Mouse (Mus musculus) embryonic fibroblast, embryonic 13.5 days (primary cell): Measurements from ENCODE around the gene Cdc42se1. TPM values are rescaled to one million over a fixed set of nuclear protein-coding genes. Genes with fewer than 3 reads are reported as not detected.
A peak's percentile ranks its signal among the peaks of the same experiment; 100 is the strongest.

ENCODE experiments used
- H3K27ac ChIP-seq: 2 replicates; pipeline ENCODE4 v1.5.1; 2012; ENCODE audit warnings: low read length, control low read depth, inconsistent platforms; ENCODE audit not compliant: insufficient read depth
- H3K4me1 ChIP-seq: 2 replicates; pipeline ENCODE4 v1.6.1; 2011; ENCODE audit warnings: low read length; ENCODE audit not compliant: control insufficient read depth, insufficient read depth
- H3K4me3 ChIP-seq: 2 replicates; pipeline ENCODE4 v1.5.1; 2011; ENCODE audit warnings: mild to moderate bottlenecking, control low read depth, low read length; ENCODE audit not compliant: insufficient read depth
- CTCF ChIP-seq: IDR thresholded peaks from 2 replicates; pipeline ENCODE4 v1.5.1; 2011; ENCODE audit warnings: mild to moderate bottlenecking, control low read depth, low read length, moderate library complexity, borderline replicate concordance; ENCODE audit not compliant: insufficient read depth
- POLR2A ChIP-seq: IDR thresholded peaks from 2 replicates; pipeline ENCODE4 v1.6.1; 2011; ENCODE audit warnings: low read depth, mild to moderate bottlenecking, control low read depth, low read length, moderate library complexity
- polyA plus RNA-seq: library from polyadenylated mRNA; stranded (reverse); fragments of >200 nt; gene quantifications from 2 replicates; pipeline ENCODE4 v1.2.4, GENCODE M21; 2011; ENCODE audit warnings: low read depth; ENCODE audit not compliant: missing spikeins, insufficient read length

The Cdc42se1 gene
- polyA plus RNA-seq, 1 experiment = 67.4 TPM

GRCm38 (mm10) chr3:95218466-95219137, 9.9 kb upstream of the Cdc42se1 start:
- TF ChIP-seq CTCF (no peak), POLR2A (no peak)
- Histone ChIP-seq H3K4me1 (no peaks in the 10 kb centered on the region; the same call in 1 of the 2 replicates), H3K4me3 (no peak overlapping the region), H3K27ac (peak overlapping the region; percentile 97)

- Histone ChIP-seq H3K27ac (no peak overlapping the region), H3K4me3 (no peak overlapping the region), H3K4me1 (peaks cover 2% of the 10 kb centered on the region)
- TF ChIP-seq CTCF (no peak), POLR2A (no peak)
Observed at GRCm38 (mm10) chr3:95223041-95223440, 5.5 kb upstream of the Cdc42se1 start.

- peaks cover 2% of the 10 kb centered on the region for H3K4me1 ChIP-seq
- H3K4me3 ChIP-seq = no peak overlapping the region
- TF ChIP-seq POLR2A (no peak), CTCF (no peak)
- H3K27ac ChIP-seq = no peak overlapping the region
Observed at GRCm38 (mm10) chr3:95224295-95224694, 4.2 kb upstream of the Cdc42se1 start.

GRCm38 (mm10) chr3:95227214-95227613, 1.3 kb upstream of the Cdc42se1 start:
- H3K4me1 ChIP-seq = peaks cover 19% of the 10 kb centered on the region
- TF ChIP-seq POLR2A = peak; percentile 38
- TF ChIP-seq CTCF = no peak
- H3K27ac ChIP-seq = peak overlapping the region; percentile 16
- peak overlapping the region; percentile 68 for H3K4me3 ChIP-seq

GRCm38 (mm10) chr3:95228894-95229780, 605 bp downstream of the Cdc42se1 start:
- H3K4me1 ChIP-seq = peaks cover 22% of the 10 kb centered on the region
- H3K4me3 ChIP-seq = peak overlapping the region; percentile 96
- peak overlapping the region; percentile 77 for H3K27ac ChIP-seq
- TF ChIP-seq POLR2A = no peak; the same call in 1 of the 2 replicates
- no peak for TF ChIP-seq CTCF

- peak overlapping the region; percentile 96 for H3K4me3 ChIP-seq
- TF ChIP-seq CTCF = no peak
- peak; percentile 73 for TF ChIP-seq POLR2A
- H3K27ac ChIP-seq = peak overlapping the region; percentile 81
- H3K4me1 ChIP-seq = peaks cover 21% of the 10 kb centered on the region
Observed at GRCm38 (mm10) chr3:95229781-95230494, 1.4 kb downstream of the Cdc42se1 start.

GRCm38 (mm10) chr3:95230495-95231297, 2.2 kb downstream of the Cdc42se1 start:
- H3K4me1 ChIP-seq = peaks cover 21% of the 10 kb centered on the region
- peak overlapping the region; percentile 96 for H3K4me3 ChIP-seq
- TF ChIP-seq POLR2A = no peak
- no peak for TF ChIP-seq CTCF
- peak overlapping the region; percentile 81; the same call in 1 of the 2 replicates for H3K27ac ChIP-seq

GRCm38 (mm10) chr3:95231298-95232221, 3.0 kb downstream of the Cdc42se1 start, which contains the start of gene Mllt11:
Gene Mllt11 (minus strand): TSS chr3:95232171.
- Histone ChIP-seq H3K27ac (peak within 1 kb of the TSS; percentile 81), H3K4me1 (peaks cover 23% of the 10 kb centered on the region), H3K4me3 (peak within 1 kb of the TSS; percentile 42)
- TF ChIP-seq POLR2A (no peak), CTCF (no peak)

GRCm38 (mm10) chr3:95232771-95233170, 4.2 kb downstream of the Cdc42se1 start:
- TF ChIP-seq CTCF (no peak), POLR2A (no peak)
- no peak overlapping the region for H3K4me3 ChIP-seq
- peaks cover 27% of the 10 kb centered on the region for H3K4me1 ChIP-seq
- H3K27ac ChIP-seq = peak overlapping the region; percentile 60
